Mouse (Mus musculus) megakaryocyte, embryonic 14.5 days (primary cell): ENCODE measurements around the gene Pnkd. TPM values are rescaled to one million over a fixed set of nuclear protein-coding genes. Genes with fewer than 3 reads are reported as not detected.

Source experiments
- H3K27me3 ChIP-seq: replicated peaks from 2 replicates; pipeline ENCODE3; 2012; ENCODE audit warnings: inconsistent platforms
- H3K36me3 ChIP-seq: replicated peaks from 2 replicates; pipeline ENCODE3; 2012; ENCODE audit warnings: low read length, inconsistent platforms, mixed read lengths
- H3K4me1 ChIP-seq: 2 replicates; pipeline ENCODE4 v1.6.1; 2012; ENCODE audit warnings: inconsistent platforms
- H3K4me3 ChIP-seq: replicated peaks from 2 replicates; pipeline ENCODE3; 2012; ENCODE audit warnings: moderate library complexity, mild to moderate bottlenecking, inconsistent platforms
- H3K9me3 ChIP-seq: 2 replicates; pipeline ENCODE4 v1.6.1; 2012; ENCODE audit warnings: inconsistent platforms
- FLI1 ChIP-seq: IDR thresholded peaks from 2 replicates; pipeline ENCODE4 v1.6.1; 2012; ENCODE audit warnings: low read length, inconsistent platforms, mixed read lengths
- GATA1 ChIP-seq: IDR thresholded peaks from 3 replicates; pipeline ENCODE4 v1.6.1; 2012; ENCODE audit warnings: mixed read lengths, low read length, inconsistent platforms, borderline replicate concordance
- polyA plus RNA-seq: library from polyadenylated mRNA; stranded (reverse); fragments of >175 nt; gene quantifications from 2 replicates; pipeline ENCODE4 v1.2.3, GENCODE M21; 2012; ENCODE audit warnings: low replicate concordance; ENCODE audit not compliant: insufficient read depth

The Pnkd gene
- polyA plus RNA-seq, 1 experiment, result 116 TPM

GRCm38 (mm10) chr1:74344163-74344916, 59.6 kb downstream of the Pnkd start:
- Histone ChIP-seq H3K36me3 (no peaks in the 10 kb centered on the region), H3K9me3 (peaks cover 5% of the 10 kb centered on the region; the same call in 1 of the 2 replicates), H3K4me1 (peaks cover 42% of the 10 kb centered on the region), H3K4me3 (no peak overlapping the region), H3K27me3 (peaks cover 50% of the 10 kb centered on the region)
- no peak for TF ChIP-seq FLI1
- TF ChIP-seq GATA1, result no peak

DNA sequence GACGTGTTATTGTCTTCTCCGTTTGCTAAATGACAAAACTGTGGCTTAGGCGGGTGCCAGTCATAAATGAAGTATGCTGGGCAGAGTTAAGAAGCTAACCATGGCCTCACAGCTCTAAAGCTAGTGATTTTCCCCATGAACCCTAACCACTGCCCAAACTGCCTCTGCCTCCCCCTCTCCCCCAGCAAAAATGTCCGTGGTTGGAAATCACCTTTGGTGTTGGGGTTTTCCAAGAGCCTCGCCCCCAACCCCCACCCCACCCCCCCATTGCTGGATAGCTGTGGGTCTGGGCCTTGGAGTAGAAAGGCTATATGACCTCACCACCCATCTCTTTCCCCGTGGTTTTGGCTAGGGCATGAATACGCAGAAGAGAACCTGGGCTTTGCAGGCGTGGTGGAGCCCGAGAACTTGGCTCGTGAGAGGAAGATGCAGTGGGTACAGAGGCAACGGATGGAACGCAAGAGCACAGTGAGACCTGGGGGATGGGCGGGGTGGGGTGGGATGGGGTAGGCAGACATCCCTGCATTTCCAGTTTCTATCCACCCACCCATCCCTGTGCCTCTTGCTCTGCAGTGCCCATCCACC, 66.5 kb downstream of the Pnkd start:
- TF ChIP-seq GATA1 (no peak), FLI1 (no peak)
- H3K4me1 ChIP-seq, result peaks cover 24% of the 10 kb centered on the region
- no peaks in the 10 kb centered on the region for H3K9me3 ChIP-seq
- H3K36me3 ChIP-seq, result no peaks in the 10 kb centered on the region
- no peak overlapping the region for H3K4me3 ChIP-seq
- H3K27me3 ChIP-seq, result peaks cover 68% of the 10 kb centered on the region

DNA sequence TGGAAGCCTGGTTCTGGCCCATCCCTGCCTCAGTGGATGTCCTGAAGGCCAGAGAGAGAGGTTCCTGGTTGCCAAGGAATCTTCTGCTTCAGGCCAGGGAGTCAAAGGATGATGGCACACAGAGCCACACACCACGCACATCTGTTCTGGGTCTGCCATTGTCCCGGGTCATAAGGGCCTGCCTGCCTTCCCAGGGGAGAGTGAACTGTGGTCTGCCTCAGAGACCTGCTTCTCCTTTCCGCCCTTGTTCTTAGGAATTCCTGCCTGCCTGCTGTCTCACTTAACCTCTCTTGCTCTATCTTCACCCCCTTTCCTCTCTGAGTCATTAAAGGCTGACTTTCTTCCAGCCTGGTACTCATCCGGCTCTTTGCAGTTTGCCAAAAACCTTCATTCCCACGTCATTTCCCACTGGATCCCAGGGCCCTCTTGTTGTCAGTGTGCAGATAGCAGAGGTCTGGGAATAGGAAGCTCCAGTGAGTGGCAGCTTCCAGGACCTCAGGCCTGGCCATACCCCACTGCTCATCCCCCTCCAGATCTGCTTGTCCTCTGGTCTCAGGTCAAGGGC, 67.9 kb downstream of the Pnkd start:
- Histone ChIP-seq H3K9me3 (no peaks in the 10 kb centered on the region), H3K36me3 (no peaks in the 10 kb centered on the region), H3K4me3 (no peak overlapping the region), H3K27me3 (peaks cover 62% of the 10 kb centered on the region), H3K4me1 (peaks cover 24% of the 10 kb centered on the region)
- TF ChIP-seq GATA1, result no peak
- no peak for TF ChIP-seq FLI1

DNA sequence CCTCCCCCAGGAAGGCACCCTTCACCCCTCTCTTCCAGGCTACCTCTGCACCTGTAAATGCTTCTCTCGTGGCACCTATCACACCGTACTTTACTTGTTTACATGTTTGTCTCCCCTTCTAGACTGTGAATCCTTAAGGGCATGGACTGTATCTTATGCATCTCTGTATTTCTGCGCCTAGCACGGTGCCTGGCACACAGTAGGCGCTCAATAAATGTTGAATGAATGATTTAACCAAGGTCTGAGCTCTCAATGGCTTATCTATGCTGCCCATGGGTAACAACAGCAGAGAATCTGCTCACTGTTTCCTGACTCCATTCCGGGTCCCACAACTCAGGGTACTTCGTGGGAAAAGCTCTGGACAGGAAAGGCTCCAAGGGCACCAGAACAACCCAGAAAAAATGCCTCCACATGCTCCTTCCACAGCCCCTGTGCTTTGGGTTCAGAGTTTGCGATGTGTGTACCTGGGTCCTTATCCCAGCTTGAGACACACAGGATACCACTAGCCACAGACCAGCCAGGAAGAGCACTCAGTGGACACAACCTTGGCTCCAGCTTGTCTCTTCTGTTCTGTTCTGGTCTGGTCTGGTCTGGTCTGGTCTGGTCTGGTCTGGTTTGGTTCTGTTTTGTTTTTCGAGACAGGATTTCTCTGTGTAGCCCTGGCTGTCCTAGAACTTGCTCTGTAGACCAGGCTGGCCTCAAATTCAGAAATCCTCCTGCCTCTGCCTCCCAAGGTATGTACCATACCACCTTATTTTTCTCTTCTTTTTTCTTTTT, 68.9 kb downstream of the Pnkd start:
- TF ChIP-seq GATA1 (no peak), FLI1 (no peak)
- H3K9me3 ChIP-seq, result no peaks in the 10 kb centered on the region
- H3K4me1 ChIP-seq, result peaks cover 24% of the 10 kb centered on the region
- H3K4me3 ChIP-seq, result no peak overlapping the region
- H3K36me3 ChIP-seq, result no peaks in the 10 kb centered on the region
- peaks cover 60% of the 10 kb centered on the region for H3K27me3 ChIP-seq

- H3K4me3 ChIP-seq, result no peak overlapping the region
- H3K4me1 ChIP-seq, result peaks cover 31% of the 10 kb centered on the region
- H3K27me3 ChIP-seq, result peaks cover 38% of the 10 kb centered on the region
- no peaks in the 10 kb centered on the region for H3K36me3 ChIP-seq
- TF ChIP-seq GATA1, result no peak
- no peak for TF ChIP-seq FLI1
- H3K9me3 ChIP-seq, result no peaks in the 10 kb centered on the region
These were observed 72.8 kb downstream of the Pnkd start for GRCm38 (mm10) chr1:74357531-74357930.

GRCm38 (mm10) chr1:74359952-74360517, 75.3 kb downstream of the Pnkd start:
- no peak for TF ChIP-seq GATA1
- peaks cover 40% of the 10 kb centered on the region for H3K4me1 ChIP-seq
- H3K9me3 ChIP-seq, result no peaks in the 10 kb centered on the region
- peaks cover 43% of the 10 kb centered on the region for H3K27me3 ChIP-seq
- H3K4me3 ChIP-seq, result no peak overlapping the region
- no peaks in the 10 kb centered on the region for H3K36me3 ChIP-seq

DNA sequence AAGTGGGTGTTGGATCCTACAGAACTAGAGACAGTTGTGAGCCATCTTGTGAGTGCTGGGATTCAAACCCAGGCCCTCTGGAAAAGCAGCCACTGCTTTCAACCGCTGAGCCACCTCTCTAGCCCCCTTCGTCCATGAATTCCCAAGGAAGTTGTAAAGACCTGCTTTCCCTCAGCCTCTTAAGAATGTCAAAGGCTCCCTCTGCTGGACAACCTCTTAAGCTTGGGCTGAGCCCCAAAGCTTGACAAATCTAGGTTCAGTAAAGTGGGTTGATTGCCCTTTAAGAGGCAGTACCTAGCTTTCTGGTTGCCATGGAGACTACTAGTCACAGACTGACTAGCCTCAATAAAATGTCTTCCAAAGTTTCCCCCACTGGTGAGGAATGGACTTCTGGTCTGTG, 77.1 kb downstream of the Pnkd start, which contains the start of gene Catip:
Gene Catip (plus strand): TSS at position 297 of the 400 bp plus-strand sequence.
- H3K9me3 ChIP-seq, result no peaks in the 10 kb centered on the region
- no peak for TF ChIP-seq FLI1
- H3K27me3 ChIP-seq, result peaks cover 39% of the 10 kb centered on the region
- H3K36me3 ChIP-seq, result no peaks in the 10 kb centered on the region
- H3K4me3 ChIP-seq, result no peak within 1 kb of the TSS
- peaks cover 46% of the 10 kb centered on the region for H3K4me1 ChIP-seq

DNA sequence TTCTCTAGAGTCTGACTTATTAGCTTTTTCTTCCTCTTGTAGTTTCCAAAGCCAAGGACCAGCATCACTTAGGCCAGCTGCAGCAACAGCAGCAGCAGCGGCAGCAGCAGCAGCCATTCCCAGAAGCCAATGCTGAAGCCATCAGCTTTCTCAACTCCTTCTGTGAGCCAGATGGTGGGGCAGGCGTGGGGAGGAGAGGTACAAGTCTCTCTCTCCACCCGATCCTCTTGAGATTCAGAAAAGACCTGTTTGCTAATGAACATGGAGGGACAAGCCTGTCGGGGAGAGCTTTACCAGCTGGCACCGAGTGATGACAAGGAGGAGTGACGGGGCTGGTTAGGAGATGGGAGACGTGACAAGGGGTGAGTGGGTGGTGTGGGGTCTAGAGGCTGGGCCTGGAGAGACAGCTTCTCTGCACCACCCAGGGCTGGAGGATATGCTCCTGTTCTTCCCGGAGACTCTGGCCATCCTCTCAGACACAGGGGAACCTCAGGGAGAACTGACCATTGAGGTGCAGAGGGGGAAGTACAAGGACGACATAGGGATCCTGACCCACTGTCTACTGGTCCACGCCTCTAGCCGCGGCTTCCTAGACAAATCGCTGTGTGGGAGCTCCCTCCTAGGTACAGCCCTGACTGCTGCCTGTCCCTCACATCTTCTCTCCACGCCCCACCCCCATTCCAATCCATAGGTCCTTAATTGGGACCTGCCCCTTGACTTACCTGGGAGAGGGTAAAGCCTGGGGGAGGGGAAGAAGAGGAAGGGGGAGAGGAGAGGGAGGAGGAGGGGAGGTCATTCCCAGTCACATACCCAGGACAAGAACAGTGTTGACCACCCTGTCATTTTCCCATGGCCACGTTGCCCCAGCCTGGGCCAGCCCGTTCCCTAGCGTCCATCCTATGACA, 77.8 kb downstream of the Pnkd start:
- Histone ChIP-seq H3K4me3 (no peak overlapping the region), H3K9me3 (no peaks in the 10 kb centered on the region), H3K36me3 (no peaks in the 10 kb centered on the region), H3K4me1 (peaks cover 54% of the 10 kb centered on the region), H3K27me3 (peaks cover 43% of the 10 kb centered on the region)
- no peak for TF ChIP-seq FLI1
- no peak for TF ChIP-seq GATA1

GRCm38 (mm10) chr1:74363437-74363836, 78.7 kb downstream of the Pnkd start:
- H3K4me3 ChIP-seq, result no peak overlapping the region
- no peaks in the 10 kb centered on the region for H3K9me3 ChIP-seq
- no peaks in the 10 kb centered on the region for H3K36me3 ChIP-seq
- H3K4me1 ChIP-seq, result peaks cover 62% of the 10 kb centered on the region
- peaks cover 48% of the 10 kb centered on the region for H3K27me3 ChIP-seq
- TF ChIP-seq GATA1 (no peak), FLI1 (no peak)
